Mouse (Mus musculus): ENCODE data around the gene Aurka. TPM values are rescaled to one million over a fixed set of nuclear protein-coding genes. Genes with fewer than 3 reads are reported as not detected.

Gene Aurka
- polyA plus RNA-seq, 1 experiment from 2014 or later = 177 TPM

GRCm38 (mm10) chr2:172346933-172347611, 23.3 kb downstream of the Aurka start:
- peaks cover 42% of the 10 kb centered on the region for H3K36me3 ChIP-seq
- ATAC-seq = peak; percentile 75
- peak overlapping the region; percentile 97 for H3K27ac ChIP-seq
- H3K27me3 ChIP-seq (replicated peaks) = peaks cover 4% of the 10 kb centered on the region; the same call in 1 of the 2 replicates
- peak overlapping the region; percentile 75 for H3K4me2 ChIP-seq
- peaks cover 72% of the 10 kb centered on the region for H3K4me1 ChIP-seq
- H3K4me3 ChIP-seq = peak overlapping the region; percentile 98
- H3K9ac ChIP-seq = peak overlapping the region; percentile 99
- no peaks in the 10 kb centered on the region for H3K9me3 ChIP-seq (replicated peaks)
- WGBS (ENCODE audit: insufficient replicate concordance) = 40% methylated on average over 8 of the region's 8 CpGs

- ATAC-seq = no peak
- peaks cover 4% of the 10 kb centered on the region; the same call in 1 of the 2 replicates for H3K27me3 ChIP-seq (replicated peaks)
- H3K27ac ChIP-seq = peak overlapping the region; percentile 97
Observed at GRCm38 (mm10) chr2:172346034-172346929, 24.1 kb downstream of the Aurka start.

GRCm38 (mm10) chr2:172345258-172345738, 25.0 kb downstream of the Aurka start, which contains the start of gene Fam210b:
TSS of gene Fam210b (plus strand) at chr2:172345565.
- no peaks in the 10 kb centered on the region for H3K9me3 ChIP-seq (replicated peaks)
- H3K9ac ChIP-seq = peak within 1 kb of the TSS; percentile 99
- peaks cover 24% of the 10 kb centered on the region for H3K36me3 ChIP-seq
- peak; percentile 77 for ATAC-seq
- H3K4me3 ChIP-seq = peak within 1 kb of the TSS; percentile 98
- peak within 1 kb of the TSS; percentile 75 for H3K4me2 ChIP-seq
- peaks cover 54% of the 10 kb centered on the region for H3K4me1 ChIP-seq
- H3K27me3 ChIP-seq (replicated peaks) = peaks cover 8% of the 10 kb centered on the region; the same call in 1 of the 2 replicates
- WGBS (ENCODE audit: insufficient replicate concordance) = under 1% methylated on average over 35 of the region's 35 CpGs
- peak within 1 kb of the TSS; percentile 97 for H3K27ac ChIP-seq

More at GRCm38 (mm10) chr2:172346034-172346929, 24.1 kb downstream of the Aurka start:
- peak overlapping the region; percentile 98 for H3K4me3 ChIP-seq
- H3K4me2 ChIP-seq = peak overlapping the region; percentile 75
- H3K9ac ChIP-seq = peak overlapping the region; percentile 99
- H3K4me1 ChIP-seq = peaks cover 64% of the 10 kb centered on the region
- peaks cover 34% of the 10 kb centered on the region for H3K36me3 ChIP-seq
- 7% methylated on average over 31 of the region's 31 CpGs for WGBS (ENCODE audit: insufficient replicate concordance)
- H3K9me3 ChIP-seq (replicated peaks) = no peaks in the 10 kb centered on the region

GRCm38 (mm10) chr2:172344669-172345068, 25.7 kb downstream of the Aurka start:
- 36% methylated on average over 5 of the region's 5 CpGs for WGBS (ENCODE audit: insufficient replicate concordance)
- peaks cover 8% of the 10 kb centered on the region; the same call in 1 of the 2 replicates for H3K27me3 ChIP-seq (replicated peaks)
- H3K27ac ChIP-seq = peak overlapping the region; percentile 75
- ATAC-seq = no peak
- peak overlapping the region; percentile 67 for H3K4me2 ChIP-seq
- peaks cover 48% of the 10 kb centered on the region for H3K4me1 ChIP-seq
- H3K4me3 ChIP-seq = peak overlapping the region; percentile 98
- no peaks in the 10 kb centered on the region for H3K9me3 ChIP-seq (replicated peaks)
- peaks cover 18% of the 10 kb centered on the region for H3K36me3 ChIP-seq
- H3K9ac ChIP-seq = peak overlapping the region; percentile 51; the same call in 1 of the 2 replicates

DNA sequence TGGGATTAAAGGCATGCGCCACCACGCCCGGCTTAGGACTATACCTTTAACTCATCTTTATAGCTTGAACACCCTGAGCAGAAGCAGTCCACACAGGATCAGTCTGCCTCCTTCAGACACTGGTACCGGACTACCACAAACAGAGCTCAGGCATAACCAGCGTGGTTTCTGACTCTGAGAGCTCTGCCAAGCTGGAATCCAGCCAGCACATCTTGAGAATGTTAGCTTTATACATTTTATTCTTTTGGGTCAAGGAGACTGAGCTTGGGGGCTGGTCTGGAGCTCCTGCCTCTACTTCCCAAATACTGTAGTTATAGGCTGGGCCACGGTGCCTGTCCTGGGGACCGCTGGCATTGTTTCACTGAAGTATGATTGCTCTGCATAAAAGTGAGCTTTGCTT, 26.6 kb downstream of the Aurka start:
- no peak overlapping the region for H3K4me2 ChIP-seq
- H3K4me3 ChIP-seq = no peak overlapping the region
- ATAC-seq = no peak
- WGBS (ENCODE audit: insufficient replicate concordance) = 88% methylated on average over 7 of the region's 7 CpGs
- H3K9me3 ChIP-seq (replicated peaks) = no peaks in the 10 kb centered on the region
- peaks cover 8% of the 10 kb centered on the region; the same call in 1 of the 2 replicates for H3K27me3 ChIP-seq (replicated peaks)
- H3K36me3 ChIP-seq = peaks cover 9% of the 10 kb centered on the region
- H3K27ac ChIP-seq = no peak overlapping the region
- H3K4me1 ChIP-seq = peaks cover 38% of the 10 kb centered on the region
- H3K9ac ChIP-seq = no peak overlapping the region; the same call in 1 of the 2 replicates

DNA sequence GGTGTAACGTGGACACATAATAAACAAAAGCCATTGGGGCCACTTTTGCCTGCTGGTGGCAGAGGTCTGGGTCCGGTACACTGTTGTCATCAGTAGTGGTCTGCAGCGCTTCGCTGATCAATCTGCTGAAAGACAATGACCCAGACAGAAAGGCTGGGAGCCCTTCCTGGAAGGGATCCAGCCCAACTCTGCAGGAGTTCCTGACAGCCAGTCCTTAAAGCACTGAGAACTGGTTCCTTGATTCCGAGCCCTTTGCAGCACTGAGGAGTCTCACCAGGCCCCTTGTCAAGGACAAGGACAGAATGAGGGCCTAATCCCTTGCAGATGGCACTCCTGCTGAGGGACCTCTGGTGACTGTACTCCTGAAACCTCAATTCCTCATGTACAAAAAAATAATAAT, 28.7 kb downstream of the Aurka start:
- Histone ChIP-seq H3K9ac (no peak overlapping the region), H3K4me1 (peaks cover 17% of the 10 kb centered on the region), H3K36me3 (no peaks in the 10 kb centered on the region), H3K4me2 (no peak overlapping the region), H3K9me3 (replicated peaks) (0 out of 2 replicates have a peak, but pooled peaks cover under 1% of the 10 kb centered on the region), H3K4me3 (no peak overlapping the region), H3K27me3 (replicated peaks) (peaks cover 8% of the 10 kb centered on the region; the same call in 1 of the 2 replicates), H3K27ac (no peak overlapping the region)
- ATAC-seq = no peak
- 52% methylated on average over 5 of the region's 5 CpGs for WGBS (ENCODE audit: insufficient replicate concordance)

DNA sequence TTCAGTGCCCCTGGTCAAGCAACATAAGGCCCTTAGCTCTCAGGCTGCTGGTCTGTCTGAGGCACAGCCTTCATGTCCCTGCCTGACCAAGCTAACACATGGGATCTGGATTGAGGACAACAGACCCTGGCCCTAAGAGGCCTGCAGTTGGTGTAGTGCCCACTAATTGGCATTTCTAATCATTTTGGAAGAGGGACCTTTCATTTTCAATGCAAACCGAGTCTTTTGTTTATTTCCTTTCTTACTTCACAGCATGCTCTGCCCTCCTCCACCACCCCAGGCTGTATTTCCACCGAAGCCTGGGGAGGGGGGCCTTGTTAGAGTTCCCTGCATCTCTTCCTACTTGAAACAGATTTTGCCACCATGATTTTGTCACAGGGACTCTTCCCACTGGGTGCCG, 29.4 kb downstream of the Aurka start:
- H3K36me3 ChIP-seq = no peaks in the 10 kb centered on the region
- no peak for ATAC-seq
- no peak overlapping the region for H3K4me2 ChIP-seq
- no peak overlapping the region for H3K9ac ChIP-seq
- WGBS (ENCODE audit: insufficient replicate concordance) = 57% methylated on average over 3 of the region's 3 CpGs
- H3K9me3 ChIP-seq (replicated peaks) = 0 out of 2 replicates have a peak, but pooled peaks cover 4% of the 10 kb centered on the region
- no peak overlapping the region for H3K4me3 ChIP-seq
- H3K4me1 ChIP-seq = peaks cover 15% of the 10 kb centered on the region
- H3K27me3 ChIP-seq (replicated peaks) = peaks cover 8% of the 10 kb centered on the region; the same call in 1 of the 2 replicates
- no peak overlapping the region for H3K27ac ChIP-seq

- peaks cover 13% of the 10 kb centered on the region; the same call in 1 of the 2 replicates for H3K27me3 ChIP-seq (replicated peaks)
- no peaks in the 10 kb centered on the region for H3K4me1 ChIP-seq
- H3K36me3 ChIP-seq = no peaks in the 10 kb centered on the region
- H3K9ac ChIP-seq = no peak overlapping the region
- no peak overlapping the region for H3K4me3 ChIP-seq
- 77% methylated on average over 19 of the region's 19 CpGs for WGBS (ENCODE audit: insufficient replicate concordance)
- ATAC-seq = no peak
- H3K27ac ChIP-seq = no peak overlapping the region
- no peak overlapping the region for H3K4me2 ChIP-seq
- H3K9me3 ChIP-seq (replicated peaks) = 0 out of 2 replicates have a peak, but pooled peaks cover 4% of the 10 kb centered on the region
Observed at GRCm38 (mm10) chr2:172338206-172338942, 32.0 kb downstream of the Aurka start.

GRCm38 (mm10) chr2:172329179-172329578, 41.2 kb downstream of the Aurka start:
- Histone ChIP-seq H3K4me2 (no peak overlapping the region), H3K4me3 (no peak overlapping the region), H3K27me3 (replicated peaks) (peaks cover 46% of the 10 kb centered on the region), H3K4me1 (peaks cover 3% of the 10 kb centered on the region; the same call in 1 of the 2 replicates), H3K9ac (no peak overlapping the region), H3K27ac (no peak overlapping the region), H3K36me3 (no peaks in the 10 kb centered on the region), H3K9me3 (replicated peaks) (no peaks in the 10 kb centered on the region)
- WGBS (ENCODE audit: insufficient replicate concordance) = 7% methylated on average over 13 of the region's 13 CpGs
- ATAC-seq = peak; percentile 82

DNA sequence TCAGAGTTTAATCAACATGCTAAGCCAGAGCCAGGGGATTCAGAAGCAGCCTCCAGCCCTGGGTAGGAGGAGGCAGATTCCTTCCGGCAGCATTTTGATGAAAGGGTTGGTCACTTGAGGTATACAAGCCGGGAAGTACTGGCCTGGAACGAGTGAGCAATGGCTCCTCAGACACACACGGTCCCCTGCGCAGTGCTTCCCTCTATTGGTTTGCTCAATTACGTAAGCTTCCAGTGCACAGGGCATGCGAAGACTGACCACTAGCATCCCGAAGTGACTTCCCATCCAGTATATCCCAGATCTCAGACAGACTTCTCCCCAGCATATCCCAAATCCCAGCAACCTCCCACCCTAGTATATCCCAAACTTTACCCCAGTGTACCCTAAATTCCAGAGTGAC, 42.1 kb downstream of the Aurka start:
- no peak overlapping the region for H3K4me2 ChIP-seq
- H3K9ac ChIP-seq = no peak overlapping the region
- peaks cover 50% of the 10 kb centered on the region for H3K27me3 ChIP-seq (replicated peaks)
- peaks cover 3% of the 10 kb centered on the region; the same call in 1 of the 2 replicates for H3K4me1 ChIP-seq
- H3K27ac ChIP-seq = no peak overlapping the region
- 45% methylated on average over 8 of the region's 8 CpGs for WGBS (ENCODE audit: insufficient replicate concordance)
- no peak overlapping the region for H3K4me3 ChIP-seq
- no peak for ATAC-seq
- no peaks in the 10 kb centered on the region for H3K9me3 ChIP-seq (replicated peaks)
- H3K36me3 ChIP-seq = no peaks in the 10 kb centered on the region

GRCm38 (mm10) chr2:172320878-172321277, 49.5 kb downstream of the Aurka start:
- peaks cover 10% of the 10 kb centered on the region; the same call in 1 of the 2 replicates for H3K27me3 ChIP-seq (replicated peaks)
- ATAC-seq = no peak
- no peak overlapping the region for H3K4me3 ChIP-seq
- no peak overlapping the region for H3K27ac ChIP-seq
- no peaks in the 10 kb centered on the region for H3K4me1 ChIP-seq
- H3K36me3 ChIP-seq = no peaks in the 10 kb centered on the region
- no peak overlapping the region for H3K9ac ChIP-seq
- H3K4me2 ChIP-seq = no peak overlapping the region
- H3K9me3 ChIP-seq (replicated peaks) = no peaks in the 10 kb centered on the region
- WGBS (ENCODE audit: insufficient replicate concordance) = 16% methylated on average over 9 of the region's 9 CpGs
